Comparison of ENCODE assay signal across 8 mouse cellular contexts in genomic region chr8:48109373-48109855, GRCm38 (mm10). TPM values are rescaled to one million over a fixed set of nuclear protein-coding genes. Genes with fewer than 3 reads are reported as not detected.
DNase-seq lines count a peak whose midpoint lies in the region; ATAC-seq and TF ChIP-seq lines count a peak whose summit lies in the region.

No protein-coding gene starts in this region.

- in situ Hi-C loops in ES-E14 (cut with MboI; ENCODE audit: low sequenced_read_pairs in 2 of 2, unreplicated experiment in 2 of 2): no loop called here

- 26% methylated on average over 5 of the region's 5 CpGs for WGBS in heart, embryonic 12.5 days
- 40% methylated on average over 5 of the region's 5 CpGs for WGBS in macrophage (ENCODE audit: missing documents)

- intact Hi-C loops in heart, postnatal 25 days (cut with DNase I): no loop called here
- intact Hi-C loops in left cerebral cortex, postnatal 25 days (cut with DNase I): no loop called here
- intact Hi-C loops in left cerebral cortex, postnatal 10 days (cut with DNase I): no loop called here

- no peaks in the 10 kb centered on the region for H3K79me2 ChIP-seq in macrophage (ENCODE audit: inconsistent target)

- H3K9ac ChIP-seq in heart, embryonic 12.5 days: 0 out of 2 replicates have a peak overlapping the region, but pooled peaks have one; percentile 12
- H3K9ac ChIP-seq in ES-E14 (ENCODE audit: insufficient read depth, low read depth, low read length, poor library complexity, severe bottlenecking): peak overlapping the region; percentile 40; the same call in 1 of the 2 replicates

- peaks cover 10% of the 10 kb centered on the region for H3K9me3 ChIP-seq in heart, embryonic 12.5 days (replicated peaks)
- H3K9me3 ChIP-seq in ES-E14 (ENCODE audit: control insufficient read depth, insufficient read depth, low read depth, low read length): peaks cover 3% of the 10 kb centered on the region; the same call in 1 of the 2 replicates

- DNase-seq in heart, postnatal 25 days (ENCODE audit: low spot score): no peak
- no peak for DNase-seq in ES-E14 (ENCODE audit: low read depth, low spot score)
- DNase-seq in left cerebral cortex, adult 11 months (ENCODE audit: low spot score): no peak
- DNase-seq in left cerebral cortex, postnatal 25 days (ENCODE audit: low spot score in 2 of 2): no peak
- DNase-seq in left cerebral cortex, postnatal 10 days (ENCODE audit: extremely low spot score in 1 of 2, low spot score in 2 of 2): no peak

- H3K4me1 ChIP-seq in heart, embryonic 12.5 days (replicated peaks): peaks cover 3% of the 10 kb centered on the region
- peaks cover 2 to 4% of the 10 kb centered on the region in 2 experiments; a peak in 3 of 4 replicates for H3K4me1 ChIP-seq in ES-E14 (ENCODE audit: control insufficient read depth in 2 of 2, insufficient read depth in 2 of 2, low read length in 2 of 2, poor library complexity in 1 of 2)

- H3K36me3 ChIP-seq in heart, embryonic 12.5 days: peaks cover 13% of the 10 kb centered on the region
- H3K36me3 ChIP-seq in ES-E14 (ENCODE audit: control insufficient read depth, insufficient read depth, low read length, poor library complexity, severe bottlenecking) (peaks cover 9% of the 10 kb centered on the region), macrophage (ENCODE audit: inconsistent target) (no peaks in the 10 kb centered on the region)

- H3K27ac ChIP-seq in heart, embryonic 12.5 days (ENCODE audit: poor library complexity, severe bottlenecking): peak overlapping the region; percentile 50; the same call in 1 of the 2 replicates
- H3K27ac ChIP-seq in ES-E14 (ENCODE audit: insufficient read depth, low read depth, low read length, poor library complexity, severe bottlenecking) (no peak overlapping the region; the same call in 1 of the 2 replicates), macrophage (no peak overlapping the region)

- peak overlapping the region; percentile 93 for H3K4me2 ChIP-seq in heart, embryonic 12.5 days

- peak overlapping the region; percentile 85 for H3K4me3 ChIP-seq in heart, embryonic 12.5 days
- peak overlapping the region; percentile 95 to 98 for H3K4me3 ChIP-seq in ES-E14 (ENCODE audit: insufficient read depth in 1 of 2, low read depth in 1 of 2, low read length in 2 of 2, poor library complexity in 1 of 2, severe bottlenecking in 1 of 2)
- H3K4me3 ChIP-seq in macrophage (ENCODE audit: inconsistent target): peak overlapping the region; percentile 37

- no peaks in the 10 kb centered on the region for H3K27me3 ChIP-seq in heart, embryonic 12.5 days (replicated peaks)

- ATAC-seq in heart, embryonic 12.5 days (ENCODE audit: insufficient number of reproducible peaks, low FRiP score): peak; percentile 35
- ATAC-seq in granulocyte monocyte progenitor cell, adult 5-6 weeks (replicated peaks; ENCODE audit: poor library complexity, severe bottlenecking): peak; percentile 21; the same call in 1 of the 2 replicates

TF ChIP-seq in ES-E14, 5 proteins besides CTCF, POLR2A, EP300 and RAD21:
- TF ChIP-seq MAFK (IDR thresholded peaks at IDR 0.05; ENCODE audit: insufficient read depth, low read depth, low read length) (no peak), HCFC1 (IDR thresholded peaks at IDR 0.05; ENCODE audit: borderline replicate concordance, insufficient read depth, low read length) (no peak), ZNF384 (IDR thresholded peaks at IDR 0.05; ENCODE audit: low read depth, low read length) (no peak), ZC3H11A (IDR thresholded peaks at IDR 0.05; ENCODE audit: borderline replicate concordance, low read depth, low read length) (no peak), CHD2 (IDR thresholded peaks at IDR 0.05; ENCODE audit: low read depth, low read length) (no peak)

RNA-seq across cellular contexts. Expression of gene Dctd, which starts 10.5 kb away (rescaled TPM):
- 35.5 and 36.6 TPM in 2 replicates for polyA plus RNA-seq in heart, embryonic 12.5 days (2016; fragmentation: Nextera tagmentation; extraction: Ambion mirVana)
- 1 to 10 TPM; 1.7 to 1.8 TPM for total RNA-seq in heart, postnatal 25 days (2021)
- 50.4 and 59.6 TPM in 2 replicates for total RNA-seq in ES-E14 (2012; rRNA removed)
- 46.2 and 57.1 TPM in 2 replicates for total RNA-seq in granulocyte monocyte progenitor cell, adult 5-6 weeks (2014; fragmentation: Nextera tagmentation)
- total RNA-seq in granulocyte monocyte progenitor cell, adult 5-6 weeks (2017): 53.6 and 56.3 TPM in 2 replicates
- 1 to 10 TPM in 17 of 26 experiments, under 1 TPM in 4, not detected in 5; 0.67 to 5.3 (median 2.7) TPM for total RNA-seq in macrophage (2018; cell fraction: chromatin; rRNA removed)
- 1 to 10 TPM in 10 of 26 experiments, under 1 TPM in 16; 0.36 to 1.5 (median 0.85) TPM for total RNA-seq in macrophage (2018; cell fraction: cytosol; rRNA removed)
- 10 to 100 TPM in 1 of 26 experiments, 1 to 10 TPM in 14, under 1 TPM in 6, not detected in 5; 0.29 to 15.6 (median 1.8) TPM for total RNA-seq in macrophage (2018; cell fraction: nucleus; rRNA removed)
- 0.43 to 9.0 TPM (median 1.2 TPM) in 3 replicates for polyA plus RNA-seq in macrophage (2018)
- total RNA-seq in left cerebral cortex, postnatal 25 days (2021): 1 to 10 TPM; 5.5 to 9.4 TPM
- total RNA-seq in left cerebral cortex, postnatal 10 days (2021): 1 to 10 TPM; 8.7 to 9.7 TPM

Comparison
In these comparisons a context has a peak if more than half of its experiments do, and no peak if none do; other contexts are left out.
1. H3K4me3 ChIP-seq: peak in every context shown above with its lines; median percentile 96 in ES-E14; 85 in heart, embryonic 12.5 days; 37 in macrophage.